Mouse (Mus musculus) WW6 (cell line): ENCODE results near the gene Sema4d.

Source experiments
- DNase-seq: peaks from one replicate; pipeline ENCODE4 v3.0.0-alpha.2; 2013; ENCODE audit warnings: low read depth, low spot score

The Sema4d gene

DNA sequence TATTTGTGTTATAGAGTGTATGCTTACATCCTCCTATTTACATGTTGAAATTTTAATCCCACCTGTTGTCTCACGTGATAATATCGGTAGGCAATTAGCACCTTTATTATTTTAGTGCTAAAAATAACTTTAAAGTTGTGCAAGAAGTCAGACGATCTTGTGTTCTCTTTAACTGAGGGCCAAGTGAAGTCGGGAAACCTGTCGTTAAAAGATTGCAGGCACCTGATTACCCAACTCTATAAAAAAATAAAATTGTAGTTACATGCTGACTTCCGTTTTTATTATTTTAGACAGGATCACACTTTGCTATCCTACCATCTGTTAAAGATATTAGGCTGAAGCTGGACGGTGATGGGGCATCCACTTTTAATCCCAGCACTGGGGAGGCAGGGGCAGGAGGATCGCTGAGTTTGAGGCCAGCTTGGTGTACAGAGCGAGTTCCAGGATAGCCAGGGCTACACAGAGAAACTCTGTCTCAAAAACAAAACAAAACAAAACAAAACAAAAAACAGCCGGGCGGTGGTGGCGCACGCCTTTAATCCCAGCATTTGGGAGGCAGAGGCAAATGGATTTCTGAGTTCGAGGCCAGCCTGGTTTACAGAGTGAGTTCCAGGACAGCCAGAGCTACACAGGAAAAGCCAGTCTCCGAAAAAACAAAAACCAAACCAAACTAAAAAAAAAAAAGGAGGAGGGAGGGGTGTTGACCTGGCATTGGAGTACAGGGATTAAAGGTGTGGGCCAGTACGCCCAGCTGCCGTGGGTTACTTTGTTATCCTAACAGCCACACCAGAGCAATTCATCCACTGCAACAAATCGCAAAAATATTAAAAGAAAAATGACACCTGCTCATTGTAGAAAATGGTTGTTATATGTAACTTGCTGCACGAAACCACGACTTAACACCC is 149.4 kb downstream of the Sema4d start:
- DNase-seq = no peak

DNA sequence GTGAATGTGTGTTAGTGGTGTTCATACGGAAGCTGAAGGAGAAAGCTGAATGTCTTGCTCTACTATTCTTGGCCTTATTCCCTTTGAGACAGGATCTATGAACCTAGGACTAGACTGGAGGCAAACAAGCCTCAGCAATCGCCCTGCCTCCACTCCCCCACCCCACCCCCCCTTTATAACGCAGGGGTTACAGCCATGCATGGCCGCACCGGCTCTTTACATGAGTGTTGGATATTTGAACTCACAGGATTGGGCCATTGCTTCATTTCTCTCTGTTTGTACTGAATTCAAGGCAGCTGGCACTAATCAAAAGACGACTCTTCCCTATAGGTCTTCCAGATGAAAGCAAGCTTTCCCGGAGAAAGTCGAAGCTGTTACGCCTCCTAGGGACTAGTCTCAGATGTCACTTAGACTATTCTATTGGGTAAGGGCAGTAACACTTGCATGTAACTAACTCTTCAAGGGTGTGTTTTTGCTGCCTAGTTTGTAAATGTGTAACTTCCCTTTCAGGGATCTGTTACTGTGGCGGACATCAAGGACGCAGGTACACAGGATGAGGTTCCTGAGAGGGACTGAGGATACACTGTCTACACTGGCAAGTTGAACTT is 151.3 kb downstream of the Sema4d start:
- no peak for DNase-seq

DNA sequence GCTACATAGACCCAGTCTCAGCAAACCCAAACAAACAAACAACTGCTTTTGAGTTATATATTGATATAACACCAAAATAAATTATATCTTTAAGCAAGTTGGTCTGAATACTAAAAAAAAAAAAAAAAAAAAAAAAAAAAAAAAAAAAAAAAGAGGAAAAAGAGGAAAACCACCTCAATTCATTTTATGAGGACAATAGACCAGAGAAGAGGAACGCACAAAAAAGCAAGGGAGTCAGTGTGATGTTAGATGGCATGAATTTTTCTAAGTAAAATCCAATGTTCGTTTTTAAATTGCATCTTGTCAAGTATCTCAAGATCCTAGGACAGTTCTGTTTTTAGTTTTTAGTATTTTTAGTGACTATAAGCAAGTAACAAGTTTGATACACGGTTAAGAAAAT is 152.1 kb downstream of the Sema4d start:
- DNase-seq = no peak

DNA sequence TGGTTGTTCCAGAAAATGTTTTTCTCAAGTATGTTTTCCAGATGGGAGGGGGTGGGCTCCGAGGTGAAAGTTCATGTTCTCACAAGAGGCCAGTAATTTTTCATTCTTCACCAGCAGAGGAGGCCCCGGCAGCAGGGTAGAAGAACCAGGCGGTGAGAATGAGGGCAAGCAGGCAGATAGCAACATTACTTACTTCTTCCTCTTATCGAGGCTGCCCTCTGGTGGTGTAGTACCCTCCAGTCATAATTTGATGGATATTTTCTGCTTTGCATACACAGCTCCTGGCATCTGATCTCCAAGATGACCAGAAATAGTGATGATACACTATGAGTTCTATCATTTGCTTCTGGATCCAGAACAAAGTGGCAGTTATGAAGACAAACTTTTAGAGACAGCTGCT is 154.6 kb downstream of the Sema4d start:
- DNase-seq = no peak
